Mouse (Mus musculus) MEL (cell line): Measurements from ENCODE around the gene Tiam1. TPM values are rescaled to one million over a fixed set of nuclear protein-coding genes. Genes with fewer than 3 reads are reported as not detected.

ENCODE experiments used
- DNase-seq: peaks from one replicate; pipeline ENCODE4 v3.0.0; 2011; ENCODE audit warnings: low read depth, low spot score
- H3K27ac ChIP-seq: 2 replicates; pipeline ENCODE4 v1.5.1; 2012; ENCODE audit warnings: low read depth, mild to moderate bottlenecking, control low read depth, low read length, moderate library complexity; ENCODE audit not compliant: control insufficient read depth
- H3K27me3 ChIP-seq, 2 experiments: fragments of 150-350 bp in 1 of 2; sonication (generic) in 1 of 2; 2 replicates each; pipeline ENCODE4 v1.6.1; 2012; ENCODE audit warnings: low read length in 2 of 2, mild to moderate bottlenecking in 2 of 2, improper control_type of control experiment in 1 of 2, moderate library complexity in 1 of 2; ENCODE audit not compliant: insufficient read depth in 2 of 2, control insufficient read depth in 1 of 2
- H3K36me3 ChIP-seq, 2 experiments: 2 replicates each; pipeline ENCODE4 v1.6.1; 2012 to 2014; ENCODE audit warnings: low read length in 2 of 2, improper control_type of control experiment in 1 of 2, inconsistent platforms in 1 of 2, mild to moderate bottlenecking in 1 of 2; ENCODE audit not compliant: insufficient read depth in 2 of 2, control insufficient read depth in 1 of 2
- H3K4me1 ChIP-seq, 2 experiments: fragments of 150-350 bp in 1 of 2; sonication (generic) in 1 of 2; 2 replicates each; pipeline ENCODE4 v1.6.1; 2012; ENCODE audit warnings: low read length in 2 of 2, improper control_type of control experiment in 1 of 2, mild to moderate bottlenecking in 1 of 2; ENCODE audit not compliant: insufficient read depth in 2 of 2, control insufficient read depth in 1 of 2
- H3K4me3 ChIP-seq, 2 experiments: fragments of 150-350 bp in 1 of 2; sonication (generic) in 1 of 2; 2 replicates each; pipeline ENCODE4 v1.5.1; 2012; ENCODE audit warnings: low read depth in 2 of 2, low read length in 2 of 2, mild to moderate bottlenecking in 2 of 2, moderate library complexity in 2 of 2, control low read depth in 1 of 2, improper control_type of control experiment in 1 of 2; ENCODE audit not compliant: control insufficient read depth in 1 of 2, insufficient read depth in 1 of 2
- H3K79me2 ChIP-seq: 2 replicates; pipeline ENCODE4 v1.6.1; 2012; ENCODE audit warnings: mild to moderate bottlenecking, low read length, moderate library complexity; ENCODE audit not compliant: control insufficient read depth, poor library complexity, insufficient read depth
- H3K9ac ChIP-seq: 2 replicates; pipeline ENCODE4 v1.6.1; 2012; ENCODE audit warnings: low read depth, mild to moderate bottlenecking, control low read depth, low read length, moderate library complexity; ENCODE audit not compliant: control insufficient read depth, poor library complexity, severe bottlenecking
- H3K9me3 ChIP-seq: fragments of 150-350 bp; sonication (generic); replicated peaks from 2 replicates; pipeline ENCODE4 v1.6.1; 2012; ENCODE audit warnings: mild to moderate bottlenecking, low read length, improper control_type of control experiment, moderate library complexity; ENCODE audit not compliant: insufficient read depth
- CHD2 ChIP-seq: IDR thresholded peaks from 2 replicates; pipeline ENCODE4 v1.6.1; 2011; ENCODE audit warnings: low read length, improper control_type of control experiment
- E2F4 ChIP-seq: IDR thresholded peaks from 2 replicates; pipeline ENCODE4 v1.6.1; 2011; ENCODE audit warnings: low read depth, low read length, improper control_type of control experiment, borderline replicate concordance
- ETS1 ChIP-seq: IDR thresholded peaks from 2 replicates; pipeline ENCODE4 v1.6.1; 2012; ENCODE audit warnings: low read depth, mild to moderate bottlenecking, inconsistent platforms, low read length, improper control_type of control experiment, moderate library complexity
- GABPA ChIP-seq: IDR thresholded peaks from 2 replicates; pipeline ENCODE4 v1.6.1; 2012; ENCODE audit warnings: low read depth, mild to moderate bottlenecking, inconsistent platforms, low read length, improper control_type of control experiment, moderate library complexity
- HCFC1 ChIP-seq: IDR thresholded peaks from 2 replicates; pipeline ENCODE4 v1.6.1; 2012; ENCODE audit warnings: low read depth, mild to moderate bottlenecking, inconsistent platforms, low read length, improper control_type of control experiment, moderate library complexity
- MAFK ChIP-seq: IDR thresholded peaks from 2 replicates; pipeline ENCODE4 v1.6.1; 2011; ENCODE audit warnings: low read depth, mild to moderate bottlenecking, low read length, improper control_type of control experiment, borderline replicate concordance
- MAX ChIP-seq: IDR thresholded peaks from 2 replicates; pipeline ENCODE4 v1.6.1; 2011; ENCODE audit warnings: low read length, improper control_type of control experiment
- MEF2A ChIP-seq: IDR thresholded peaks from 2 replicates; pipeline ENCODE4 v1.6.1; 2014; ENCODE audit warnings: low read depth, mild to moderate bottlenecking, inconsistent platforms, low read length, improper control_type of control experiment; ENCODE audit not compliant: poor library complexity, insufficient replicate concordance, severe bottlenecking; ENCODE audit errors: extremely low read depth
- MYB ChIP-seq: IDR thresholded peaks from 2 replicates; pipeline ENCODE4 v1.6.1; 2011; ENCODE audit warnings: mild to moderate bottlenecking, low read depth, low read length, improper control_type of control experiment
- MYC ChIP-seq: IDR thresholded peaks from 2 replicates; pipeline ENCODE4 v1.6.1; 2011; ENCODE audit warnings: low read depth, mild to moderate bottlenecking, low read length, improper control_type of control experiment, moderate library complexity
- POLR2A ChIP-seq, 2 experiments: IDR thresholded peaks; 2 replicates each; pipeline ENCODE4 v1.6.1; 2011 to 2012; ENCODE audit warnings: low read length in 2 of 2, mild to moderate bottlenecking in 2 of 2, control low read depth in 1 of 2, improper control_type of control experiment in 1 of 2, low read depth in 1 of 2, moderate library complexity in 1 of 2; ENCODE audit not compliant: control insufficient read depth in 1 of 2, insufficient read depth in 1 of 2, poor library complexity in 1 of 2
- POLR2AphosphoS2 ChIP-seq: IDR thresholded peaks from 2 replicates; pipeline ENCODE4 v1.6.1; 2011; ENCODE audit warnings: low read length, improper control_type of control experiment
- POLR2AphosphoS5 ChIP-seq: IDR thresholded peaks from 2 replicates; pipeline ENCODE4 v1.6.1; 2012; ENCODE audit warnings: low read depth, borderline replicate concordance, mild to moderate bottlenecking, inconsistent platforms, low read length, moderate library complexity, mixed read lengths
- SMC3 ChIP-seq: IDR thresholded peaks from 2 replicates; pipeline ENCODE4 v1.6.1; 2011; ENCODE audit warnings: low read depth, low read length, improper control_type of control experiment
- TCF12 ChIP-seq: IDR thresholded peaks from 2 replicates; pipeline ENCODE4 v1.6.1; 2014; ENCODE audit warnings: low read depth, mild to moderate bottlenecking, inconsistent platforms, low read length, improper control_type of control experiment, moderate library complexity
- UBTF ChIP-seq: IDR thresholded peaks from 2 replicates; pipeline ENCODE4 v1.6.1; 2012; ENCODE audit warnings: low read depth, mild to moderate bottlenecking, inconsistent platforms, low read length, improper control_type of control experiment, moderate library complexity, borderline replicate concordance; ENCODE audit not compliant: insufficient read depth
- USF1 ChIP-seq: IDR thresholded peaks from 2 replicates; pipeline ENCODE4 v1.6.1; 2014; ENCODE audit warnings: low read depth, mild to moderate bottlenecking, inconsistent platforms, low read length, improper control_type of control experiment, moderate library complexity
- ZMIZ1 ChIP-seq: IDR thresholded peaks from 2 replicates; pipeline ENCODE4 v1.6.1; 2012; ENCODE audit warnings: low read depth, mild to moderate bottlenecking, inconsistent platforms, low read length, improper control_type of control experiment, moderate library complexity
- polyA plus RNA-seq, 2 experiments: library from polyadenylated mRNA; stranded (reverse) in 1 of 2; unstranded in 1 of 2; fragments of >175 nt in 1 of 2; fragments of >200 nt in 1 of 2; gene quantifications; 2 replicates each; pipeline versions ENCODE4 v1.2.1 to v1.2.4; 2012; ENCODE audit warnings: low replicate concordance in 2 of 2, low read depth in 1 of 2; ENCODE audit not compliant: insufficient read length in 2 of 2, insufficient read depth in 1 of 2, missing spikeins in 1 of 2
- total RNA-seq: library from RNA; depleted of rRNA; stranded (reverse); fragments of 300-350 nt; gene quantifications from 2 replicates; pipeline ENCODE4 v1.2.3, GENCODE M21; 2012

Tiam1 gene
- total and polyA plus RNA-seq, 3 experiments, result 15.0 to 23.9 (median 19.9) TPM

DNA sequence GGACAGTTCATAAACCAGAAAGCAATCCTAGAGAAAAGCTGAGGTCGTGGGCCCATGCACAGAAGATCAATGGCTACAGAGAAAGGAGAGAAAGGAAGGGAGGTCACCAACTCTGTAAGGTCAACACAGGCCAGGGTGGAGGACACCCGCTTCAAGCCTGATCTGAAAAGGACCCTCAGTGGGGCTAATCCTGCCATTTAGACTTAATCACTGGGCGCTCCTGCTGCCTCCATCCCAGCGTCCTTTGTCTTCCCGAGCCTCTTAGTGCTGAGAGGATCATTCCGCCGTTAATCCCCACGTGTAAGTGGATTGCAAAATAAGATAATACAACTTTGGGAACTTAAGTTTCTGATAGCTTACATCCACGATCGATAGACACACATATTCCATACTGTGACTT lies 11.2 kb downstream of the Tiam1 start:
- no peak overlapping the region for H3K4me3 ChIP-seq

DNA sequence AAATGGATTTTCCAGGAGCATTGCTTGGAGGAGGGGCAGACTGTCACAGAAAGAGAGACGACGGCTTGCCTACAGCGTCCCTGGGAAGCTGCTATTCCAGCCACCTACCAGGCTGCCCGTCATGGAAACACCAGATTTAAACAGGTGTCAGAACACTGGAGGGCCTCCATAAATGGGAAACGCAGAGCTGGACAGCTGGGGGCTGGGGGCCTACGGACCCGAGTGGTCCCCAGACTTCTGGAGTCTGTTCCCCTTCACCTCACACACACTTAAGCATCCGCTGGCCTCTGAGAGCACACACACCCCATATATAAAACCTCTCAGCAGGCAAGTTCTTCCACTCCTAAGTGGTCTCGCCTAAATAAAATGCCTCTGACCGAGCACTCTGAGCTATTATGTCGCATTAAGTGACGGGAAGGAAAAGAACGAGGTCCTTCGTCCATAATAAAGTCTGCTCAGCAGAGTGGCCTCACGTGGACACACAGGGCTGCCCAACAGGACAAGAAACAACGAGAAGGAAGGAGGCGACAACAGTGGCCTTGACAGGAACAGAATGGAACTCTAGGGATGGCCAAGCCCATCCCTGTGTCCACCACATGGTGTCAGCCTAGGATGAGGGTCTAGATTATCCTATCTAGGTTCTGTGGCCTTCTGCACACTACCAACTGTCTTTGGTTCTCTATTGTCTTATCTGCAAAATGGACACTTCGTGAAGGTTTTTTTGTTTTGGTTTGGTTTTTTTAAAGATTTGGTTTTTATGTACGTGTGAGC lies 14.6 kb downstream of the Tiam1 start:
- peaks cover 3% of the 10 kb centered on the region; the same call in 1 of the 2 replicates for H3K79me2 ChIP-seq
- DNase-seq, result no peak
- H3K36me3 ChIP-seq, result peaks cover 0 to 5% of the 10 kb centered on the region in 2 experiments; a peak in 1 of 4 replicates
- H3K4me1 ChIP-seq, result peaks cover 0 to 6% of the 10 kb centered on the region in 2 experiments; a peak in 1 of 4 replicates
- no peaks in the 10 kb centered on the region for H3K27me3 ChIP-seq
- no peaks in the 10 kb centered on the region for H3K9me3 ChIP-seq
- H3K27ac ChIP-seq, result no peak overlapping the region
- H3K4me3 ChIP-seq, result no peak overlapping the region
- H3K9ac ChIP-seq, result no peak overlapping the region
- no peak for TF ChIP-seq HCFC1

More for the DNA sequence above, 11.2 kb downstream of the Tiam1 start:
- Histone ChIP-seq H3K9me3 (no peaks in the 10 kb centered on the region), H3K4me1 (no peaks in the 10 kb centered on the region), H3K36me3 (0 out of 4 replicates have a peak, but pooled peaks cover 0 to under 1% of the 10 kb centered on the region in 2 experiments), H3K9ac (no peak overlapping the region), H3K79me2 (peaks cover 5% of the 10 kb centered on the region; the same call in 1 of the 2 replicates), H3K27ac (no peak overlapping the region)
- TF ChIP-seq SMC3 (no peak), POLR2AphosphoS5 (no peak), POLR2A (IDR thresholded peaks at IDR 0.05; ENCODE audit: control insufficient read depth in 1 of 2, insufficient read depth in 1 of 2, low read depth in 1 of 2, low read length in 2 of 2, poor library complexity in 1 of 2) (no peak), ZMIZ1 (no peak), MAFK (no peak), GABPA (no peak), HCFC1 (no peak), ETS1 (no peak), MEF2A (no peak)
- TF ChIP-seq, all 39 proteins: peak for 0
- DNase-seq, result no peak
- H3K27me3 ChIP-seq, result no peaks in the 10 kb centered on the region

DNA sequence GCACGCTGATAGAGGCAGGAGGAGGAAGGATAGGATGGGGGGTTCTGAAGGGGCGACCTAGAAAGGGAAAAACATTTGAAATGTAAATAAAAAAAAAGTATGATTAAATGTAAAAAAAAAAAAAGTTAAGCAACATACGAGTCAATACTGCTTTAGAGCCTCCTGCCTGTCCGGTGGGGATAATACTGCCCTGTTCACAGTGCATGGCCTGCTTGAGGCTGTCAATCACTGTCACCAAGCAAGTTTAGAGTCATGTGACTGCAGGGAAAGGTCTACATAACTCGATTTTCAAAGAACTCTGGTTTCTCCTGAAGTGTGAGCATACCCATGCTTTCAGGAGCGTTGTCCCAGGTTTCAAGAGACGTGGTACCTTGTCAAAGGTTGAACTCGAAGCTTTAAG lies 15.2 kb downstream of the Tiam1 start:
- H3K4me1 ChIP-seq, result peaks cover 0 to 6% of the 10 kb centered on the region in 2 experiments; a peak in 1 of 4 replicates

More for the DNA sequence above, 15.2 kb downstream of the Tiam1 start:
- Histone ChIP-seq H3K9ac (no peak overlapping the region), H3K27ac (no peak overlapping the region), H3K79me2 (peaks cover 3% of the 10 kb centered on the region; the same call in 1 of the 2 replicates), H3K4me3 (no peak overlapping the region), H3K36me3 (peaks cover 0 to 5% of the 10 kb centered on the region in 2 experiments; a peak in 1 of 4 replicates), H3K9me3 (no peaks in the 10 kb centered on the region), H3K27me3 (no peaks in the 10 kb centered on the region)
- no peak for DNase-seq
- TF ChIP-seq E2F4 (no peak), TCF12 (no peak), MYB (no peak), MYC (no peak), MAX (no peak), POLR2AphosphoS2 (no peak), USF1 (no peak), MAFK (no peak), CHD2 (no peak), GABPA (no peak), UBTF (no peak)
